Mouse (Mus musculus) erythroblast, embryonic 14.5 days (primary cell): ENCODE data around the gene Ten1. TPM values are rescaled to one million over a fixed set of nuclear protein-coding genes. Genes with fewer than 3 reads are reported as not detected.
A peak's percentile ranks its signal among the peaks of the same experiment; 100 is the strongest.

Source experiments
- H3K27me3 ChIP-seq: 2 replicates; pipeline ENCODE4 v1.6.1; 2012; ENCODE audit warnings: inconsistent platforms; ENCODE audit not compliant: control insufficient read depth
- H3K36me3 ChIP-seq: 2 replicates; pipeline ENCODE4 v1.6.1; 2012; ENCODE audit warnings: mild to moderate bottlenecking, inconsistent platforms; ENCODE audit not compliant: control insufficient read depth
- H3K4me1 ChIP-seq: 2 replicates; pipeline ENCODE4 v1.6.1; 2012; ENCODE audit warnings: inconsistent platforms; ENCODE audit not compliant: control insufficient read depth
- H3K4me3 ChIP-seq: replicated peaks from 2 replicates; pipeline ENCODE3; 2012; ENCODE audit warnings: moderate library complexity, mild to moderate bottlenecking, inconsistent platforms
- H3K9me3 ChIP-seq: 2 replicates; pipeline ENCODE4 v1.6.1; 2012; ENCODE audit warnings: low read length, inconsistent platforms, mixed read lengths; ENCODE audit not compliant: control insufficient read depth
- GATA1 ChIP-seq: IDR thresholded peaks from 2 replicates; pipeline ENCODE4 v1.6.1; 2012; ENCODE audit warnings: low read length, inconsistent platforms, mixed read lengths
- TAL1 ChIP-seq: IDR thresholded peaks from 3 replicates; pipeline ENCODE4 v1.6.1; 2012; ENCODE audit warnings: low read length, inconsistent platforms, mixed read lengths
- polyA plus RNA-seq: library from polyadenylated mRNA; stranded (reverse); fragments of >175 nt; gene quantifications from 2 replicates; pipeline ENCODE4 v1.2.3, GENCODE M21; 2012

The Ten1 gene
- polyA plus RNA-seq, 1 experiment: 7.6 TPM

DNA sequence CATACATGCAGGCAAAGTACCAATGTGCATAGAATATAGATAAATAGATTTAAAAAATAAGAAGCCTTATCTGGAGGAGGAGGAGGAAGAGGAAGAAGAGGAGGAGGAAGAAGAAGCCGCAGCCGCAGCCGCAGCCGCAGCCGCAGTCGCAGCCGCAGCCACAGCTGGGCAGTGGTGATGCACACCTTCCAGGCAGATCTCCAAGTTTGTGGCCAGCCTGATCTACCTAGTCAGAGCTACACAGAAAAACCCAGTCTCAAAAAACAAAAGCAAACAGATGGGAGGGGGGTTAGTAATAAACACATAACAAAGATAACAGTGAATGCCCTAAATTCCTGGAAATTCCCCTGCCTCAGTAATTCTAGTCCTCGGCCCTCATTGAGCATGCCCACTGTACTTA lies 4.0 kb upstream of the Ten1 start:
- Histone ChIP-seq H3K4me3 (no peak overlapping the region), H3K4me1 (peaks cover 40% of the 10 kb centered on the region)
- no peak for TF ChIP-seq TAL1
- no peak for TF ChIP-seq GATA1

DNA sequence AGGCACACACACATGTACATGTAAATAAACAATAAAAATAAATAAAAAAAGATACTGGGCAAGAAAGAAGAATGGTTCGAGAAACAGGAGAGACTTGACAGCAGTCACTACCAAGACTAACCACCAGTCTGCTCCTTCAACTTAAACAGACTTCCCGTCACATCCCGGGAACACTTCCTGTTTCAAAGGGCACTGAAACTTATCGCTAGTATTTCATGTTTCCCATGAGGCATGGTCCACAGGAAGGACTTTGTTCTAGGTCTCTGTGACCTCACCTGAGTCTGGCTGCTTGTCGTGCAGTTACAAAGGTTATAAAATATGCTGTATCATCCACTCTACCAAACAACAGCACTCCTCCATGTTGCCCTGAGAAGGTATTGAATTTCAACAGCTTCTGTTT lies 3.4 kb upstream of the Ten1 start:
- no peak overlapping the region for H3K4me3 ChIP-seq
- TF ChIP-seq GATA1 (no peak), TAL1 (no peak)
- H3K36me3 ChIP-seq: peaks cover 15% of the 10 kb centered on the region
- H3K27me3 ChIP-seq: no peaks in the 10 kb centered on the region
- H3K9me3 ChIP-seq: no peaks in the 10 kb centered on the region
- H3K4me1 ChIP-seq: peaks cover 43% of the 10 kb centered on the region

More for the DNA sequence above, 4.0 kb upstream of the Ten1 start:
- H3K9me3 ChIP-seq: no peaks in the 10 kb centered on the region
- peaks cover 17% of the 10 kb centered on the region for H3K36me3 ChIP-seq
- H3K27me3 ChIP-seq: no peaks in the 10 kb centered on the region

DNA sequence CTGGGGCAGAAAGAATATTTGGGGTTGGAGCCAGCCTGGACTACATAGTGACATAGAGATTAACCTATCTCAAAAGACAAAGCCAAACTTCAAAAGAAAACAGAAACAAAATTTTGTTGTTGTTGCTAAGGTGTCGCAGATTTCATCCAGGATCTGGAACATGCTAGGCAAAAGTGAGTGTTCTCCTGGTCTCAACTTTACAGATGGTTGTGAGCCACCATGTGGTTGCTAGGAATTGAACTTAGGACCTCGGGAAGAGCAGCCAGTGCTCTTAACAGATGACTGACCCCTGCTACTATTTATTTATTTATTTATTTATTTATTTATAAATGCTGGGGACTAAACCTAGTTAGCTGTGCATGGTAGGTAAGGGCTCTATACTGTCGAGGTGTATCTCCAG lies 2.3 kb upstream of the Ten1 start:
- Histone ChIP-seq H3K4me1 (peaks cover 46% of the 10 kb centered on the region), H3K36me3 (peaks cover 6% of the 10 kb centered on the region), H3K27me3 (no peaks in the 10 kb centered on the region), H3K4me3 (no peak overlapping the region), H3K9me3 (no peaks in the 10 kb centered on the region)
- TF ChIP-seq TAL1: no peak
- TF ChIP-seq GATA1: no peak

DNA sequence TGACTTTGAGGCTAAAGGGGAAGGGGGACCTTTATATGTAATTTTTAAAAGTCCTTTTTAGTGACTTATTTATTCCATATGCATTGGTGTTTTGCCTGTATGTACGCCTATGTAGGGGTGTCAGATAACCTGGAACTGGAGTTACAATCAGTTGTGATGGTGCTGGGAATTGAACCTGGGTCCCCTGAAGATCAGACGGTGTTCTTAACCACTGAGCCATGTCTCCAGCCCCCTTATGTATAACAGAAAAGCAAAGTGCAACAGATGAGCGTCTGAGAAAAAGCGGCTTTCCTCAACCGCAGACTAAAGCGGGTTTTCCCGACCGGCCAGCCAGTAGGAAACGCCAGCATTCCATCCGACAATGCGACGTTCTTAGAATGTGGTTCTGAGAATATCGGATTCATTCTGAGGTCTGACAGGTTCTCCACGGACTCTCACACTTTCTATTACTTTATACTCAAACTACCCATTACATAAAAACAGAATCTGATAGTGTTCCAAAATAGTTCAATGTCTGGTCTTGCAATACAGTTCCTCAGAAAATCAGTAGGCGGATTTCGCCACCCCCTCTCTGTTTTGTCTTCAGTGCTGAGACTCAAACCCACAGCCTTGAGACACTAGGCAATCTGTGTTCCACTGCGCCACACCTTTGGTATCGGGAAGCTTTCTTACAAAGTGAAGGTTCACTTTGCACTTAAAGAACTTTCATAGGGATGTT lies 1.6 kb upstream of the Ten1 start:
- TF ChIP-seq TAL1: no peak
- TF ChIP-seq GATA1: no peak
- peaks cover 45% of the 10 kb centered on the region for H3K4me1 ChIP-seq
- peaks cover 5% of the 10 kb centered on the region for H3K36me3 ChIP-seq
- no peaks in the 10 kb centered on the region for H3K9me3 ChIP-seq
- peak overlapping the region; percentile 73 for H3K4me3 ChIP-seq
- H3K27me3 ChIP-seq: no peaks in the 10 kb centered on the region

DNA sequence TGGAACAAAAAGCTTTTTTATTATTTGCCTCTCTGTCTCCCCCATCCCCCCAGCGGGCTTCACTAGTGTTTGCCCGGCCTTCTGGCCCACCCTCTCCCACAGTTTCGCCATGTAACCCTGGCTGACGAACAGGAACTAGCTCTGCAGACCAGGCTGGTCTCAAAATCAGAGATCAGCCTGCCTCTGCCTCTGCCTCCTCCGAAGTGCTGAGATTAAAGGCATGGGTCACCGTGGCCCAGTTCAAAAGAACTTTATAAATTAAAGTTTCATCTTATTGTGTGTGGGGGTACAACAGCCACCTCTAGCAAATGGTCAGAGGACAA lies 1.1 kb upstream of the Ten1 start:
- Histone ChIP-seq H3K27me3 (no peaks in the 10 kb centered on the region), H3K4me1 (peaks cover 44% of the 10 kb centered on the region), H3K9me3 (no peaks in the 10 kb centered on the region), H3K4me3 (peak overlapping the region; percentile 73), H3K36me3 (peaks cover 5% of the 10 kb centered on the region)
- TF ChIP-seq GATA1 (no peak), TAL1 (no peak)

DNA sequence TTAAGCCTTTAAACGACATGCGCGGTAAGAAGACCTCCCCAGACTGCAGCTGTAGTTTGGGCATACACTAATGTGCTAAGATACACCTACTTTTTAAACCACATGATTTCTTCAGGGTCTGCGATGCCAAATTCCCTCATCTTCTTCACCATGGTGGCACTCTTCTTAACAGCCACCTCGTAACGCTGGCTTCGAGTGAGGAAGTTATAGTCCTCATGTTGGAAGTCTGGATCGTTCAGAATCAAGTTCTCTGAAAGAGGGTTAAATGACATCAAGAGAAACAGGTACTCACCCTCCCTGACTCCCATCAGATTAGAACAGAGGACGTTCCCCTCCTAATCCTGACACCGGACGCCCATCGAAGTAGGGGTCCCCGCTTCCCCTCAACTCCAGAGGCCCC lies 523 bp upstream of the Ten1 start:
- TF ChIP-seq TAL1: no peak
- TF ChIP-seq GATA1: peak; percentile 39; the same call in 1 of the 2 replicates
- H3K36me3 ChIP-seq: peaks cover 5% of the 10 kb centered on the region
- peaks cover 44% of the 10 kb centered on the region for H3K4me1 ChIP-seq
- no peaks in the 10 kb centered on the region for H3K9me3 ChIP-seq
- H3K4me3 ChIP-seq: peak overlapping the region; percentile 73
- H3K27me3 ChIP-seq: no peaks in the 10 kb centered on the region

DNA sequence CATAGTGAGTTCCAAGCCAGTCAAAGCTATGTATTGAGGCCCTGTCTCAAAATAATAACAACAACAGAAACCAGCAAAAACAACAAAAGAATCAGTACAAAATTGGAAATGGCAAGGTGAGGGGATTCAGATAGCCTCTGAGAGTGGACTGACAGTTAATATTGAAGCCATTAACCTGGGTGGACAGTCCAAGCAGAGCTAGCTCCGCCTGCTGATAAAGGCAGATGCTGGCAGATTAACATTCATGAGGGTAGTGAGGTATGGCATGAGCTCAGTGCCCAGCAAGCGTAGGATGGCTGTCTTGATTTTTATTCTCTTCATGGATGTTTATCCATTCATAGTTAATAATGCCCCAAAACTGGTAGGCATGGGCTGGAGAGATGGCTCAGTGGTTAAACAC lies 2.5 kb downstream of the Ten1 start:
- peaks cover 31% of the 10 kb centered on the region for H3K4me1 ChIP-seq
- no peaks in the 10 kb centered on the region for H3K9me3 ChIP-seq
- no peaks in the 10 kb centered on the region for H3K27me3 ChIP-seq
- no peak overlapping the region for H3K4me3 ChIP-seq
- TF ChIP-seq TAL1: no peak
- TF ChIP-seq GATA1: no peak
- H3K36me3 ChIP-seq: peaks cover 18% of the 10 kb centered on the region

DNA sequence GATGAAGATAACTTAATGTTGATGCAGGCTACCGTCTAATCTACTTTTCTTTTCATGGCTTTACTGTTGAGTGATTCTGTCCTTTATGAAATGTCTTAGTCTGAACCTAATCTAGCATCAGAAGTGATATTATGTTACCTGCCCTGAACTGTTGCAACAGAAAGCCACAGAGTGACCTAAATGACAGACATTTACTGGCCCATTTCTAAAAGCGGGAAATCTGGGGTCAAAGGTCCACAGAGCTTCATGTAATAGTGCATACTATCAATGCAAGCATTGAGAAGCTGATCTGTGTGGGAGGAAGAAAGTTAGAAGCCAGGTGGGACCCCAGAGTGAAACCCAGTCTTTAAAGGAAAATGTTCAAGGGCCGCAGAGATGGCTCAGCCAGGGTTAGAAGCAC lies 4.5 kb downstream of the Ten1 start:
- peaks cover 22% of the 10 kb centered on the region for H3K4me1 ChIP-seq
- TF ChIP-seq TAL1 (no peak), GATA1 (no peak)
- peaks cover 28% of the 10 kb centered on the region for H3K36me3 ChIP-seq
- H3K4me3 ChIP-seq: no peak overlapping the region
- H3K9me3 ChIP-seq: peaks cover 3% of the 10 kb centered on the region; the same call in 1 of the 2 replicates
- H3K27me3 ChIP-seq: no peaks in the 10 kb centered on the region

DNA sequence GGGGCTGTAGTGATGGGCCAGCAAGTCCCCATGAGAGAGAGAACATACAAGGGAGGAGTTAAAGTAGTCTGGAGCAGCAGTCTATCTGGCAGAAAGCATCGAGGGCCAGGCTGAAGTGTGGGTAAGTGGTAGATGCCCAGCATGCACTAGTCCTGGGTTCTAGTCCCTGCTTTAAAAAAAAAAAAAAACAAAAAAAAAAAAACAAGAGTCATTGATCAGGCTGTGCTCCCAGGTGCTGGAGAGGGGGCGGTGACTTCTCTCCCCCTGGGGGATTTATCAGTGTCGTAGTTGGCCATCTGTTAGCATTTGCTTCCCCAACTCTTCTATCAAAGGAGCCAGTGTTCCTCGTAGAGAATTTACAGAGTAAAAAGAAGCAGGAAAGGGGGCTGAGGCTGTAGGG lies 8.0 kb downstream of the Ten1 start:
- H3K4me1 ChIP-seq: peaks cover 7% of the 10 kb centered on the region
- TF ChIP-seq GATA1: no peak
- no peak for TF ChIP-seq TAL1
- no peak overlapping the region for H3K4me3 ChIP-seq
- H3K9me3 ChIP-seq: peaks cover 3% of the 10 kb centered on the region; the same call in 1 of the 2 replicates
- no peaks in the 10 kb centered on the region for H3K27me3 ChIP-seq
- H3K36me3 ChIP-seq: peaks cover 28% of the 10 kb centered on the region

DNA sequence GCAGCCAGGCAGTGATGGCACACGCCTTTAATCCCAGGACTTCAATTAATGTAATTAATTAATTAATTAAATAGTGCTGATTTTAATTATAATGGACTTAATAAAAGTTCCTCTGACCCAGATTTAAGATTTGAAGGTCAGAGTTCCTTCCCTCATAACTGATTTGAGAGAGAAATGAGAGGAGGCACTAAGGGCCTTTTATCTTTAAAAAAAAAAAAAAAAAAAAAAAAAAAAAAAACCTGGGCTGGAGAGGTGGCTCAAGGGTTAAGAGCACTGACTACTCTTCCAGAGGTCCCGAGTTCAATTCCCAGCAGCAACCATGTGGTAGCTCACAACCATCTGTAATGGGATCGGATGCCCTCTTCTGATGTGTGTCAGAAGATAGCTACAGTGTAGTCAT lies 10.0 kb downstream of the Ten1 start:
- Histone ChIP-seq H3K4me1 (peaks cover 6% of the 10 kb centered on the region), H3K9me3 (peaks cover 3% of the 10 kb centered on the region; the same call in 1 of the 2 replicates), H3K36me3 (peaks cover 28% of the 10 kb centered on the region), H3K4me3 (no peak overlapping the region), H3K27me3 (no peaks in the 10 kb centered on the region)
- TF ChIP-seq TAL1: no peak
- TF ChIP-seq GATA1: no peak
